Mouse (Mus musculus) kidney, postnatal 0 days (tissue): ENCODE data around the gene Capn1. TPM values are rescaled to one million over a fixed set of nuclear protein-coding genes. Genes with fewer than 3 reads are reported as not detected.

Experiments used
- ATAC-seq: fragments of 200-750 bp; cut with Nextera tagmentation; replicated peaks from 2 replicates; pipeline ENCODE4 v1.8.0; 2017; ENCODE audit warnings: low read depth, moderate number of reproducible peaks, moderate TSS enrichment, moderate library complexity; ENCODE audit not compliant: low FRiP score
- DNase-seq: peaks from one replicate; pipeline ENCODE4 v3.0.0-alpha.2; 2016; ENCODE audit warnings: low spot score
- H3K27ac ChIP-seq: fragments of 300-500 bp; sonication (generic); 2 replicates; pipeline ENCODE4 v1.5.1; 2014; ENCODE audit warnings: mild to moderate bottlenecking
- H3K27me3 ChIP-seq: fragments of 300-500 bp; sonication (generic); 2 replicates; pipeline ENCODE4 v1.6.1; 2014; ENCODE audit warnings: low read length, mixed read lengths; ENCODE audit not compliant: insufficient read depth
- H3K36me3 ChIP-seq: fragments of 300-500 bp; sonication (generic); 2 replicates; pipeline ENCODE4 v1.6.1; 2014; ENCODE audit warnings: low read length, mixed read lengths; ENCODE audit not compliant: insufficient read depth
- H3K4me1 ChIP-seq: fragments of 300-500 bp; sonication (generic); replicated peaks from 2 replicates; pipeline ENCODE4 v1.6.1; 2014; ENCODE audit warnings: antibody characterized with exemption, low read length, mixed read lengths; ENCODE audit not compliant: insufficient read depth
- H3K4me2 ChIP-seq: fragments of 300-500 bp; sonication (generic); 2 replicates; pipeline ENCODE4 v1.6.1; 2014; ENCODE audit warnings: mild to moderate bottlenecking, low read length, moderate library complexity, mixed read lengths
- H3K4me3 ChIP-seq: fragments of 300-500 bp; sonication (generic); replicated peaks from 2 replicates; pipeline ENCODE4 v1.5.1; 2014; ENCODE audit warnings: low read depth, low read length
- H3K9ac ChIP-seq: fragments of 300-500 bp; sonication (generic); 2 replicates; pipeline ENCODE4 v1.6.1; 2014; ENCODE audit warnings: low read depth, low read length
- H3K9me3 ChIP-seq: fragments of 300-500 bp; sonication (generic); replicated peaks from 2 replicates; pipeline ENCODE4 v1.6.1; 2016; ENCODE audit warnings: low read length, inconsistent platforms, mixed read lengths
- CTCF ChIP-seq: IDR thresholded peaks from 2 replicates; pipeline ENCODE4 v1.5.1; 2016; ENCODE audit warnings: antibody characterized with exemption, low read depth, mild to moderate bottlenecking, moderate library complexity
- WGBS: fragments of 180-500 bp; shearing (Covaris S2); extraction: QIAGEN DNeasy Blood & Tissue Kit; methylation state at CpG from one replicate; pipeline ENCODE4 v1.1.7; 2014; 5-methylcytosine and 5-hydroxymethylcytosine counted together
- polyA plus RNA-seq: library from polyadenylated mRNA; unstranded; fragments of >200 nt; fragmentation: Nextera tagmentation; extraction: Ambion mirVana; gene quantifications from 2 replicates; pipeline ENCODE4 v1.2.1, GENCODE M21; 2015

Capn1 gene
- polyA plus RNA-seq, 1 experiment from 2014 or later, result 13.5 TPM

GRCm38 (mm10) chr19:6029426-6029825 lies 13.7 kb upstream of the Capn1 start:
- 82% methylated on average over 9 of the region's 9 CpGs for WGBS
- Histone ChIP-seq H3K36me3 (no peaks in the 10 kb centered on the region), H3K4me2 (no peak overlapping the region), H3K27ac (no peak overlapping the region), H3K4me1 (no peaks in the 10 kb centered on the region), H3K9ac (no peak overlapping the region), H3K4me3 (no peak overlapping the region), H3K27me3 (no peaks in the 10 kb centered on the region), H3K9me3 (no peaks in the 10 kb centered on the region)
- no peak for TF ChIP-seq CTCF
- DNase-seq (no peak), ATAC-seq (no peak)

GRCm38 (mm10) chr19:6028991-6029390 lies 13.3 kb upstream of the Capn1 start:
- DNase-seq, result no peak

DNA sequence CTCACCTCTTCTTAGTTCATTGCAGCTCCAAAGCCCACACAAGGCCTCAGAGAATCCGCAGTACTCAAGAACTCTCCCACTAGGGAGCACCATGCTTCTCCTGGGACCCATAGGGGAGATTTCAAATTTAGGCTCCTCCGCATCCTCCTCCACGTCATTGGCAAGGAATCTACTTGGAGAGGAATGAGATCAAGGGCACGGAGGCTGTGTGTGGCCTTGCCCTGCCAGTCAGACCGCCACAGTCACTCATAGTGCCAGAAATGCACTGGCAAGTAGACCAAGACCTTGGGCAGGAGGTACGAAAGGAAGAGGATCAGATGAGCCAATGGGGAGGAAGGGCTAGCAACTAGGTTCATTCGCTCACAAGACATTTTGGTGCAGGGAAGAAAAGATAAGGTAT lies 8.2 kb upstream of the Capn1 start:
- no peak for TF ChIP-seq CTCF
- Histone ChIP-seq H3K9me3 (no peaks in the 10 kb centered on the region), H3K36me3 (no peaks in the 10 kb centered on the region), H3K4me3 (no peak overlapping the region), H3K27me3 (no peaks in the 10 kb centered on the region), H3K4me2 (no peak overlapping the region), H3K27ac (no peak overlapping the region), H3K9ac (no peak overlapping the region), H3K4me1 (no peaks in the 10 kb centered on the region)
- DNase-seq, result no peak
- no peak for ATAC-seq
- 76% methylated on average over 7 of the region's 7 CpGs for WGBS

More at GRCm38 (mm10) chr19:6028991-6029390, 13.3 kb upstream of the Capn1 start:
- TF ChIP-seq CTCF, result no peak
- no peaks in the 10 kb centered on the region for H3K36me3 ChIP-seq
- no peak overlapping the region for H3K9ac ChIP-seq
- 81% methylated on average over 6 of the region's 6 CpGs for WGBS
- no peaks in the 10 kb centered on the region for H3K27me3 ChIP-seq
- no peaks in the 10 kb centered on the region for H3K4me1 ChIP-seq
- no peak for ATAC-seq
- no peak overlapping the region for H3K27ac ChIP-seq
- H3K4me2 ChIP-seq, result no peak overlapping the region
- no peak overlapping the region for H3K4me3 ChIP-seq
- no peaks in the 10 kb centered on the region for H3K9me3 ChIP-seq

GRCm38 (mm10) chr19:6023059-6023458 lies 7.4 kb upstream of the Capn1 start:
- no peaks in the 10 kb centered on the region for H3K36me3 ChIP-seq
- no peak overlapping the region for H3K27ac ChIP-seq
- H3K4me3 ChIP-seq, result no peak overlapping the region
- H3K27me3 ChIP-seq, result no peaks in the 10 kb centered on the region
- no peak for TF ChIP-seq CTCF
- 49% methylated on average over 8 of the region's 8 CpGs for WGBS
- no peaks in the 10 kb centered on the region for H3K4me1 ChIP-seq
- DNase-seq (no peak), ATAC-seq (no peak)
- H3K9me3 ChIP-seq, result no peaks in the 10 kb centered on the region
- H3K9ac ChIP-seq, result no peak overlapping the region
- no peak overlapping the region for H3K4me2 ChIP-seq

- no peak overlapping the region for H3K4me3 ChIP-seq
- DNase-seq (no peak), ATAC-seq (no peak)
- 43% methylated on average over 3 of the region's 3 CpGs for WGBS
- H3K9me3 ChIP-seq, result no peaks in the 10 kb centered on the region
- no peaks in the 10 kb centered on the region for H3K27me3 ChIP-seq
- no peaks in the 10 kb centered on the region for H3K36me3 ChIP-seq
- peak; percentile 29 for TF ChIP-seq CTCF
- H3K9ac ChIP-seq, result no peak overlapping the region
- H3K27ac ChIP-seq, result no peak overlapping the region
- 0 out of 2 replicates have a peak, but pooled peaks cover 4% of the 10 kb centered on the region for H3K4me1 ChIP-seq
- H3K4me2 ChIP-seq, result no peak overlapping the region
These were observed 4.6 kb upstream of the Capn1 start for GRCm38 (mm10) chr19:6020276-6020675.

- Histone ChIP-seq H3K4me1 (peaks cover 13% of the 10 kb centered on the region; the same call in 1 of the 2 replicates), H3K27me3 (no peaks in the 10 kb centered on the region), H3K9me3 (no peaks in the 10 kb centered on the region), H3K36me3 (no peaks in the 10 kb centered on the region), H3K4me3 (no peak overlapping the region), H3K27ac (no peak overlapping the region), H3K9ac (no peak overlapping the region), H3K4me2 (no peak overlapping the region)
- DNase-seq (peak; percentile 91), ATAC-seq (no peak)
- TF ChIP-seq CTCF, result peak; percentile 96
- WGBS, result 26% methylated on average over 15 of the region's 15 CpGs
These were observed 2.7 kb upstream of the Capn1 start for GRCm38 (mm10) chr19:6018142-6019089.
